Mouse (Mus musculus) limb, embryonic 10.5 days (tissue): ENCODE data around the gene Slc27a3. TPM values are rescaled to one million over a fixed set of nuclear protein-coding genes. Genes with fewer than 3 reads are reported as not detected.

Experiments
- DNase-seq: peaks from one replicate; pipeline ENCODE4 v3.0.0-alpha.2; 2017; ENCODE audit warnings: low spot score
- H3K27ac ChIP-seq: fragments of 300-500 bp; sonication (generic); 2 replicates; pipeline ENCODE4 v1.5.1; 2016; ENCODE audit warnings: mild to moderate bottlenecking
- H3K27me3 ChIP-seq: fragments of 300-500 bp; sonication (generic); 2 replicates; pipeline ENCODE4 v1.6.1; 2016; ENCODE audit warnings: low read depth, mild to moderate bottlenecking; ENCODE audit not compliant: poor library complexity, severe bottlenecking
- H3K36me3 ChIP-seq: fragments of 300-500 bp; sonication (generic); 2 replicates; pipeline ENCODE4 v1.6.1; 2016; ENCODE audit warnings: mild to moderate bottlenecking, moderate library complexity
- H3K4me1 ChIP-seq: fragments of 300-500 bp; sonication (generic); 2 replicates; pipeline ENCODE4 v1.6.1; 2016
- H3K4me3 ChIP-seq: fragments of 300-500 bp; sonication (generic); 2 replicates; pipeline ENCODE4 v1.5.1; 2016; ENCODE audit warnings: mild to moderate bottlenecking, moderate library complexity
- H3K9me3 ChIP-seq: fragments of 300-500 bp; sonication (generic); replicated peaks from 2 replicates; pipeline ENCODE4 v1.6.1; 2016; ENCODE audit warnings: mild to moderate bottlenecking
- WGBS: fragments of 180-500 bp; shearing (Covaris S2); methylation state at CpG from one replicate; pipeline ENCODE4 v1.1.7; 2016; 5-methylcytosine and 5-hydroxymethylcytosine counted together
- polyA plus RNA-seq: library from polyadenylated mRNA; unstranded; fragments of >200 nt; fragmentation: Nextera tagmentation; extraction: Ambion mirVana; gene quantifications from 2 replicates; pipeline ENCODE4 v1.2.1, GENCODE M21; 2016

The Slc27a3 gene
- polyA plus RNA-seq, result 37.4 and 41.9 TPM in 2 replicates

DNA sequence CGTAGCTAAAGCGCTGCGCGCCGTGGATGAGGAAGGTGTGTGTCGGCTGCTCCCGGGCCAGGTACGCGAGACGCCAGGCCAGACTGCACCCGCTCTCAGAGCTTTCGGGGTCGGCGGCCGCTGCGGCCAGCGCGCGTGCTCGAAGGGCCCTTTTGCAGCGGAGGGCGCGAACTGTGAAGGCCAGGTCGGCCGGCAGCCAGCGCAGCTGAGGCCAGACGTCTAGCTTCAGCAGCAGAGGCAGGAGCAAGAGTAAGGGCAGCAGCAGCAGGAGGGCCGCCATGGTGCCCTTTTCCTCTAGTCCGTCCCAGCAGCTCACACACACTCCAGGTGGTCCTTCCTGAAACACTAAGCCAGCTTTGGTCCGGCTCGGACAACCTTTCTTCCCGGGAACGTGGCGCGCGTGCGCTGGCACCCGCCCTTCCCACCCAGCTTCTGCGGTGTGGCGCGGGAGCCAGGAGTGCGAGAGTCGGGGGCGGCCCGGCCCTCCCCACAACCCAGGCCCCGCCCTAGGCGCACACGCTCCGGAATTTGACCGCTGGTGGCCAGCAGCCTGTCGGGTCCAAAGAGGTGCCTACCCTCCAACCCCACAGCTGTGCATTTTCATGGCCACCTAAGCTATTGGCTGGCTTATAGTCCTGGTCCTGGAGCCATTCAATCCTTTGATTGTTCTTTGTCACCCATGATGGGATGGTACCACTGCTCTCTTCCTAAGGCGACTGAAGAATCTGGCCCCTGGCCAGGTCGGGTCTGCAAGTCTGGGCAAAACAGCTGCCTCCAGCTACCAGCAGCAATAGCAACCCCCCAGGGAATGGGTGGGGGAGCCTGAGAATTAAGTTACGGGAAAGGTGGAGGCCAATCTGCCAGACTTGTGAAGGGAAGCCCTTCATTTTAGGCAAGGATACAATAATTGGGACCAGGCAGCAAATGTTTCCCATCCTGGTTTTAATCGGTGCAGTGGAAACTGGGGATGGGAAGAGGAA lies at the start of gene Slc27a3:
Gene Slc27a3 (minus strand): TSS at position 428 of the 980 bp plus-strand sequence.
- DNase-seq, result peak; percentile 85
- Histone ChIP-seq H3K9me3 (no peaks in the 10 kb centered on the region), H3K4me3 (peak within 1 kb of the TSS; percentile 67), H3K4me1 (peaks cover 54% of the 10 kb centered on the region), H3K27ac (peak within 1 kb of the TSS; percentile 95), H3K27me3 (no peaks in the 10 kb centered on the region), H3K36me3 (peaks cover 73% of the 10 kb centered on the region)
- under 1% methylated on average over 55 of the region's 55 CpGs for WGBS

DNA sequence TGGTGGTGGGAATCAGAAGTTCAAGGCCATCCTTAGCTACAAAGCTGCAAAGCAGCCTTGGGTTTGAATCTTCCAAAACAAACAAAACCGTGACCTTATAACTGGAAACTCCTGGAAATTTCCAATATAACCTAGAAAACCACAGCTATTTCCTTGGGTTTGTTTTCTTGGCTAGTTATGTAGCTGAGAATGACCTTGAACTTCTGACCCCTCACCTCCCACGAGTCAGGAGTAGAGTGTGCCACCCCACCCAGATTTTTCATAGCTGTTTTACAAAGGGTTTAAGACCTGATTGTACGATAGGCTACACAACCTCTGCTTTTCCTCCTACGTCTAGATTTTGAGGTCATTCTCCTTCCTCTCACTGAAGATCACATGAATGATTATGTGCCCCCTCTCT lies 47.4 kb upstream of the Slc27a3 start:
- 80% methylated on average over 4 of the region's 4 CpGs for WGBS
- H3K4me3 ChIP-seq, result no peak overlapping the region
- peaks cover 12% of the 10 kb centered on the region for H3K4me1 ChIP-seq
- no peaks in the 10 kb centered on the region for H3K27me3 ChIP-seq
- no peak for DNase-seq
- H3K27ac ChIP-seq, result no peak overlapping the region
- H3K36me3 ChIP-seq, result no peaks in the 10 kb centered on the region
- no peaks in the 10 kb centered on the region for H3K9me3 ChIP-seq

GRCm38 (mm10) chr3:90434073-90434730 lies 44.5 kb upstream of the Slc27a3 start:
- peak overlapping the region; percentile 82 for H3K4me3 ChIP-seq
- WGBS, result 64% methylated on average over 11 of the region's 11 CpGs
- peak overlapping the region; percentile 97 for H3K27ac ChIP-seq
- H3K9me3 ChIP-seq, result no peaks in the 10 kb centered on the region
- peaks cover 28% of the 10 kb centered on the region for H3K4me1 ChIP-seq
- no peak for DNase-seq
- H3K36me3 ChIP-seq, result peaks cover 14% of the 10 kb centered on the region
- no peaks in the 10 kb centered on the region for H3K27me3 ChIP-seq

- WGBS, result under 1% methylated on average over 52 of the region's 52 CpGs
- H3K27ac ChIP-seq, result peak within 1 kb of the TSS; percentile 97
- no peaks in the 10 kb centered on the region for H3K27me3 ChIP-seq
- H3K4me1 ChIP-seq, result peaks cover 29% of the 10 kb centered on the region
- peak within 1 kb of the TSS; percentile 82 for H3K4me3 ChIP-seq
- peak; percentile 95 for DNase-seq
- peaks cover 21% of the 10 kb centered on the region for H3K36me3 ChIP-seq
- no peaks in the 10 kb centered on the region for H3K9me3 ChIP-seq
These were observed 43.8 kb upstream of the Slc27a3 start, which contains the start of gene Ints3 for GRCm38 (mm10) chr3:90433381-90434020. Ints3 (minus strand) TSS chr3:90433622.

- peak overlapping the region; percentile 97 for H3K27ac ChIP-seq
- peaks cover 25% of the 10 kb centered on the region for H3K36me3 ChIP-seq
- peaks cover 34% of the 10 kb centered on the region for H3K4me1 ChIP-seq
- WGBS, result under 1% methylated on average over 12 of the region's 12 CpGs
- H3K27me3 ChIP-seq, result no peaks in the 10 kb centered on the region
- H3K9me3 ChIP-seq, result no peaks in the 10 kb centered on the region
- peak overlapping the region; percentile 82 for H3K4me3 ChIP-seq
- no peak for DNase-seq
These were observed 43.1 kb upstream of the Slc27a3 start for GRCm38 (mm10) chr3:90432811-90433219.

DNA sequence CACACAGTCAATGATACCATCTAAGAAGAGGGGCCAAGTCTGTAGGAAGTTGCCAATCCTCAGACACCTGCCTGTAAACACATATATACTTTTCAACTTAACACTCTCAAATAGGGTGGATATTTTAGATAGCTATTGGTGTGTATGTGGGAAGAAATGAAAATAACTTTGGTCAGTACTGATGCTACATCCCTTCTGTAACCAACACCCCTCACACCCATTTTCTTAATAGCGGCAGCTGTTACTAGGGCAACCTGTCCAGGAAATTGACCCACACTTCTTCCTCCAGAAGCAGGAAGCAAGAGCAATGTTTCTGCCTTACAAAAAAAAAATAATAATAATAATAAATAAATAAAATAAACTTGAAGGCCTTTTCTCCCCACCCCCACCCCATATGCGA lies 42.6 kb upstream of the Slc27a3 start:
- peaks cover 25% of the 10 kb centered on the region for H3K36me3 ChIP-seq
- H3K4me3 ChIP-seq, result peak overlapping the region; percentile 82
- peaks cover 37% of the 10 kb centered on the region for H3K4me1 ChIP-seq
- H3K27me3 ChIP-seq, result no peaks in the 10 kb centered on the region
- WGBS, result 16% methylated on average over 2 of the region's 2 CpGs
- DNase-seq, result no peak
- H3K27ac ChIP-seq, result peak overlapping the region; percentile 97
- H3K9me3 ChIP-seq, result no peaks in the 10 kb centered on the region

DNA sequence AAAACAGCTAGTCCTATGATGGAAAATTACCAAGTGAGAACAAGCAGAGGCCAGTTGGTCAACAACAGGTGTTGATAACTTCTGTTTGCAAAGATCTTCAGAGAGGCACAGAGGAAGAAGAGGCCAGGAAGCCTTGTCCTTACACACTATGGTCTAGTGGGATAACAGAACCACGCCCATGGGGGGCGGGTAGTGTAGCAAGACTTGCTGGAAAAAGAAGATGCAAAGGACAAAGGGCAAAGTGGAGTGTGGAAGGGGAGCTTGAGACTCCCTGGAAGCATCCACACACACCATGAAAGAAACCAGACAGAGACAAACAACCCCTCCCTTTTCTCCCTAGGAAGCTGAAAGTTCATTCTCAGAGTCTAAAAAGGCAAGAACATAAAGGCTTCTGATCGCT lies 39.8 kb upstream of the Slc27a3 start:
- peaks cover 39% of the 10 kb centered on the region for H3K36me3 ChIP-seq
- peaks cover 46% of the 10 kb centered on the region for H3K4me1 ChIP-seq
- WGBS, result 92% methylated on average over 3 of the region's 3 CpGs
- no peaks in the 10 kb centered on the region for H3K9me3 ChIP-seq
- H3K27me3 ChIP-seq, result no peaks in the 10 kb centered on the region
- no peak overlapping the region for H3K4me3 ChIP-seq
- DNase-seq, result no peak
- no peak overlapping the region for H3K27ac ChIP-seq

GRCm38 (mm10) chr3:90428186-90428585 lies 38.4 kb upstream of the Slc27a3 start:
- WGBS, result 88% methylated on average over 6 of the region's 6 CpGs
- H3K27ac ChIP-seq, result no peak overlapping the region

DNA sequence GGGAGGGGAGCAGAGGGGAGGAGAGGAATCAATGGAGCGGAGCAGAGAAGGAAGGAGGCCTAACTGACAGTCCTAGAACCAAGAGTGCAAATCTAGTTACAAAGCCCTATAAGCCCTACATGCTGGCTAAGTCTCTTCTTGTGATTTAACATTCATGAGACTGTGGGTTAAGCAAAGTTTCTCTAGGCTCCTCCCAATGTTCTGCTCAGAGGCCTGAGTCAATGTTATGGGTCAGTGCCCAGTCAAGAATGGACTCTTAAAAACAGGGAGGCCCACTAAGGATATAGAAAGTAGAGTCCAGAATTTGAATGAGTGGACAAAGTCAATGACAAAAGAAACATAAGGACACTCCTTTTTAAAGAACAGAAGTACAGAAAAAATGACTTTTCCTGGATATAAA lies 37.8 kb upstream of the Slc27a3 start:
- Histone ChIP-seq H3K27ac (no peak overlapping the region), H3K4me3 (no peak overlapping the region), H3K27me3 (no peaks in the 10 kb centered on the region), H3K36me3 (peaks cover 59% of the 10 kb centered on the region), H3K4me1 (peaks cover 37% of the 10 kb centered on the region), H3K9me3 (no peaks in the 10 kb centered on the region)
- no peak for DNase-seq
- WGBS, result 92% methylated on average over 1 of the region's 1 CpGs

More at GRCm38 (mm10) chr3:90428186-90428585, 38.4 kb upstream of the Slc27a3 start:
- Histone ChIP-seq H3K36me3 (peaks cover 52% of the 10 kb centered on the region), H3K4me1 (peaks cover 40% of the 10 kb centered on the region), H3K9me3 (no peaks in the 10 kb centered on the region), H3K27me3 (no peaks in the 10 kb centered on the region), H3K4me3 (no peak overlapping the region)
- no peak for DNase-seq

GRCm38 (mm10) chr3:90425499-90425898 lies 35.8 kb upstream of the Slc27a3 start:
- 90% methylated on average over 2 of the region's 2 CpGs for WGBS
- Histone ChIP-seq H3K36me3 (peaks cover 73% of the 10 kb centered on the region), H3K4me1 (peaks cover 19% of the 10 kb centered on the region)

DNA sequence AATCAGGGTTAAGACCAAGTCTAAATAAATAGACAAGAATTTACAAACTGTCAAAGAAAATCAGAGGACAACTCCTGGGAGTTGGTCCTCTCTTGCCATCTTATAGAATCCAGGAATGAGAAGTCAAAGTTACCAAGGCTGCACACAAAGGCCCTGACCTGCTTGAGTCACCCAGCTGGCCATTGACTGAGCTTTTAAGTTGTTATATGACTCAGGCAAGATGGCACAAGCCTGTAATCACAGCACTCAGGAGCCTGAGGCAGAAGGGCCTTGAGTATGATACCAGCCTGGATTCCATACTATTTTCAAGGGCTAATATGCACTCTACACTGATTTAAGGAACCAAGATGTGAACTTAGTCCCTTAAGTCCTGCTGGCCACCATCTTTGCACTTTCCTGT lies 33.8 kb upstream of the Slc27a3 start:
- peaks cover 18% of the 10 kb centered on the region for H3K4me1 ChIP-seq
- no peaks in the 10 kb centered on the region for H3K9me3 ChIP-seq
- no peak overlapping the region for H3K4me3 ChIP-seq
- H3K27ac ChIP-seq, result no peak overlapping the region
- peaks cover 77% of the 10 kb centered on the region for H3K36me3 ChIP-seq
- no peaks in the 10 kb centered on the region for H3K27me3 ChIP-seq
- no peak for DNase-seq

More at GRCm38 (mm10) chr3:90425499-90425898, 35.8 kb upstream of the Slc27a3 start:
- no peak overlapping the region for H3K27ac ChIP-seq
- no peak for DNase-seq
- no peaks in the 10 kb centered on the region for H3K27me3 ChIP-seq
- H3K9me3 ChIP-seq, result no peaks in the 10 kb centered on the region
- H3K4me3 ChIP-seq, result no peak overlapping the region

DNA sequence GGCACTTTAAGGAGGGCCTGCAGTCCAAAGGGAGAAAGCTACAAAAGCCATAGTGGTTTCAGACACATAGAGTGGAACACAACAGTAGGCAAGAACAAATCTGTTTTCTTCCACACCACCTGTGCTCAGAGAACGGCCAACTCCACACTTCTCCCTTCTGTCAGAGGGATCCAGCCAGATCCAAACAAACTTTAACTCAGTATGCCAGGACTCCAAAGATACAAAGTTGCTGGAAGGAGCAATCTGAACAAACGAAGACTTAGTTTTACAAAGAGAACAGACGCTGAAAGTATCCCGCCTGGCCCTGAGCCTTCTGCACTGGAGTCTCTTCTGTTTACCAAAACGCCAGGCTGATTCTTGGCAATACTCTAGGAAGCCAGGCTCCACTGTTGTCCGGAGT lies 31.0 kb upstream of the Slc27a3 start:
- peaks cover 93% of the 10 kb centered on the region for H3K36me3 ChIP-seq

More for the DNA sequence above, 31.0 kb upstream of the Slc27a3 start:
- H3K27ac ChIP-seq, result no peak overlapping the region
- no peaks in the 10 kb centered on the region for H3K9me3 ChIP-seq
- no peak for DNase-seq
- H3K27me3 ChIP-seq, result no peaks in the 10 kb centered on the region
- WGBS, result 93% methylated on average over 6 of the region's 6 CpGs
- no peaks in the 10 kb centered on the region for H3K4me1 ChIP-seq
- H3K4me3 ChIP-seq, result no peak overlapping the region
